Mouse (Mus musculus) adrenal gland, postnatal 4 days (tissue): Measurements from ENCODE around the gene Ston1. TPM values are rescaled to one million over a fixed set of nuclear protein-coding genes. Genes with fewer than 3 reads are reported as not detected.

Source experiments
- DNase-seq, 2 experiments: peaks; one replicate each; pipeline ENCODE4 v3.0.0; 2021 to 2022; ENCODE audit warnings: low spot score in 2 of 2, mixed read lengths in 2 of 2
- total RNA-seq, 2 experiments: library from RNA; stranded (reverse); gene quantifications; 2 replicates each; pipeline ENCODE4 v1.2.3; 2021

Ston1 gene
- total RNA-seq, 2 experiments from 2014 or later: 41.9 to 44.3 TPM

GRCm38 (mm10) chr17:88583411-88583810 is 14.1 kb upstream of the Ston1 start:
- DNase-seq: no peak

- no peak for DNase-seq
Measured at GRCm38 (mm10) chr17:88587371-88587770, 10.1 kb upstream of the Ston1 start.

DNA sequence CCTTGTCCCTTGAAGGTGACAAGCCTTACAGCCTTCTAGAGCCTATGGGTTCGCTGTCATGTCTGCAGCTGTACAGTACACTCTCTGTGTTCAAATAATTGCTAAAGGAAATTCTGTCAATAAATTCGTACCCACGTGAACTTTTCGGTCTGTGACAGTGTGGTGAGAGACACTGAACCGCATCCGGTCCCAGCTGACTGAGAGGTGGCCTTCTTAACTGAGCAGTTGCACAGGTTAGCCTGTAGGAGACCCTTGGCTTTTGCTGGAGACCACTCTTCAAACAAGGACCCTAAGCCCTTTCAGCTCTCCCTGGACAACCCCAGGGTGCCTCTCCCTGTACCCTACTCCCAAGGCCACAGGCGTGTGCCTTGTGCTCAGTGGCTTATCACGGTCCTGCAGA is 9.3 kb upstream of the Ston1 start:
- DNase-seq: no peak

GRCm38 (mm10) chr17:88590251-88590650 is 7.2 kb upstream of the Ston1 start:
- no peak for DNase-seq

DNA sequence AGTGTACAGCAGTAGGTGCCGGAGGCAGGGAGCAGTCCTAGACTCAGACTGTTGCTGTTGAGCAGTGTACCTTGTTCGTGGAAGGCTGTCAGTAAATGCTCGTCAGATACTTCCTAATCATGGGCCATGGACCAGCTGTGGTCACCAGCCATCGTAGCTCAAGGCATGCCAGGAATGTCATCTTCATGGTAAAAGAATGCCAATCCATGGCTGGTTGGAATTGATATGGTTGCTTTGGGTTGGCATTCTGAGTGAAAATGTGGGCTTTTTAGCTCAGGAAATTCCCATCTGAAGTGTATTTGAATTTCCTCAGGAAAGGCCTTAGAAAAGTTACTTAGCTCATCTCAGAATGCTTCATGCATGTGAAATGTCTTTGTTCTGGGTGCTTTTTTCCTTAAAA is 2.4 kb upstream of the Ston1 start:
- no peak for DNase-seq

DNA sequence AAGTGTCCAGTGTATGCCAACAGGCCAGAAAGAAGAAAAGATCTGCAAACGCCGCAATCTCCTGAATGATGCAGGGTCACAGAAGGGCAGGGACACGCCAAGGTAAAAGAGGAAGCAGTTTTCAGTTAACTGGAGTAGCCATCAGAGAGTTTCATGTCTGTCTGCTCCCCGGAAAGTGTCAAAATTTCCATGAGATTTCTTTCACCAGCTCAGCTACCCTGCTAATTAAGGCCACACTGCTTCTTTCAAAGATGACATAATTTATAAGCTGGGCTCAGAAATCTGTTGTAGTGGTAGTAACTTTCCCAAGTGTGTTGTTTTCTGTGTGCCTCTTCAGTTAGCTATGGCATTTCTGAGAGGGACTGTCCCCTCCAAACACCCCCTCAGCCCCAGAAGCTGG is 1.4 kb upstream of the Ston1 start:
- DNase-seq: no peak

GRCm38 (mm10) chr17:88596544-88597221 is 801 bp upstream of the Ston1 start:
- no peak for DNase-seq

DNA sequence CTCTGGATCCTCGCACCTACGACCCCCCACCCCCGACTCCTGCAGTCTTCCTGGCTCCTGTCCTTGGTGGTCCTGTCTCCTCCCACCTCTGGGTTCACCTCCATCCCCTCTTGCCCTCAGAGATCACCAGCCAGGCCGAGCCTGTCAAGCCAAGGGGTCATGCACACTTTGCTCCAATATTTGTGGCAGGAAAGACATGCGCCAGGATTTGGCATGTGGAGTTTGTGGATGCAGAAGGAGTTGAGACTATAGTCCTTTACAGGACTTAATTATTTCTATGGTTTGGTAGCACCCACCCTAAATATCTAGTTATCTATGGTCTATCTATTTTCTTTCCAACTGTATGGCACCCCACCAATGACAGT is 554 bp downstream of the Ston1 start:
- no peak for DNase-seq

GRCm38 (mm10) chr17:88598570-88599368 is 1.3 kb downstream of the Ston1 start:
- no peak for DNase-seq

GRCm38 (mm10) chr17:88600492-88601026 is 3.1 kb downstream of the Ston1 start:
- DNase-seq: no peak

DNA sequence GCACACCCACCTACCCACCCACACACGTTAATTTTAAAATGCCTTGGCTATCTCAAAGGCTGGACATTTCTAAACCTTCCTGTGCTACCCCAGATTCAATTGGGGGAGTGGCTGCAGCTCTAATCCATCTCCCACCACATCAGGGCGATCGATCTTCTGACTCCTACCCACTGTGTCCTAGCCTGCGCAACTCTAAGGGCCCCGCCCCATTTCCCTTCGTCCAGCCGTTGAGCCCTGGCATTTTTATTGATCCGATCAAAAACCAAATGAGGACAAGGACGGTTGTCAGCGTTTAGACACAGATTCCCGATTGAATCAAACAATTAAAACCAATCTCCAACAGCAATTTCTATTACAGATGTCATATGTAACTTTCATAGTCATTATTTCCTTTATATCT is 6.5 kb downstream of the Ston1 start:
- no peak for DNase-seq

GRCm38 (mm10) chr17:88606056-88606455 is 8.6 kb downstream of the Ston1 start:
- no peak for DNase-seq

GRCm38 (mm10) chr17:88609361-88609760 is 11.9 kb downstream of the Ston1 start:
- DNase-seq: no peak

GRCm38 (mm10) chr17:88611057-88611456 is 13.6 kb downstream of the Ston1 start:
- no peak for DNase-seq

GRCm38 (mm10) chr17:88613172-88613571 is 15.7 kb downstream of the Ston1 start:
- no peak for DNase-seq

DNA sequence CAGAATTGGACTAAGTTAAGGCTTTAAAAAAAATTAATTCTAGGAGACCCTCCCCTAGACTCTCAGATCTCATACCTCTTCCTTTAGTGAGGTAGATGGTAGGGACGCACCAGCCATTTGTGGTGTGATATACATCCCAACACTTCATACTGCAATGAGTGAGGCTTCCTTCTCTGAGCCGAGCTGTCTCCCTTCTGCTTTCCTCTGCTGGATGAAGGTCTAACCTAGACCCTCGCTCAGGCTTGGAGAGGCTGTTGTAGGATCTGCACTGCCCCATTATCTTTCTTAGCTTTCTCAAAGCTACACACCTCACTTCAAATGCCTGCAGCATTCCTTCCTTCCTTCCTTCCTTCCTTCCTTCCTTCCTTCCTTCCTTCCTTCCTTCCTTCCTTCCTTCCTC is 16.2 kb downstream of the Ston1 start:
- DNase-seq: no peak

DNA sequence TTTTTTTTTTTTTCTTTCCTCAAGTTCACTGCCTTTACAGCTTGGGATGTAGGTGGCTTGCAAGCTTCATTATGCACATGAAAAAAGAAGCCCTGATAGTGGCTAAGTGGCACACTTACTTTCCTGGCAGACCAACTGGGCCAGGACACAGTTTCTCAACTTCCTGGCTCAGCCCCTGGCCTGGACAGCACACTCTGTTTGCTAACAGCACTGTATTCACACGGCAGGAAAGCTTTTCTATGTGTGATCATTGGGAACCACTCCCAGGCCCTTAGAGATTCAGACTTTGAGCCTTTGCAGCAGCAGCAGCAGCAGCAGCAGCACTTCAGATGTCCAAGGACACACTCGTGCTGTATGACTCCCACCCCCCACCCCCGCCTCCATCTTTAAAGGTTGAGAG is 16.8 kb downstream of the Ston1 start:
- no peak for DNase-seq

GRCm38 (mm10) chr17:88614733-88615132 is 17.2 kb downstream of the Ston1 start:
- DNase-seq: no peak

DNA sequence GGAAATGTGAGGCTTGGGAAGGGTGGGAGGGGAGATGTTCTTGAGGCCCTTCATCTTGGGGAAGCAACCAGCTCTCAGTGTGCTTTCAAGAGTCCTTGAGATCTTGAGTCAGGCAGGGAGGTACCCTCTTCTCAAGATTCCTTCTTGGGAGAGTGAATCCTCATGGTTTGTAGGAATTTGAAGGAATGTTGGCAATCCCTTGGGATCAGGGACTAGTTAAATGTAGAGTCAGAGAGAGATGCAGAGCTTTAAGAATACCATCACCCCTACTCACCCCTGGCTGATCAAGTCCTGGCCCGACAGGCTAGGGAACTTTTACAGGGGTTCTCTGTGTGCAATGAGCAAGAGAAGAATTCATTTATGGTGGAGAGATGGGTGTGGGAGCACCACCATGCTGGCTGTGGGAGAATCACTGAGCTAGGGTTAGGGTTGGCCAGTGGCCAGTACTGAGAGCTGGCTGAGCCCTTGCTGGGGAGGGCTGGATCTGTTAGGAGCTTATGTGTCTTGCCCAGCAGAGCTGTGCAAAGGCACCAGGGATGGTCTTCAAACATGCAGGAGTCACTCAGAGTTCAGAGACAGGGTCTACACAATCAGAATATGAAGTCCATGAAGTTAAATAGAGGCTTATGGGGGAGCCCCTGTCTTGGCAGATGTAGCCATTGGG is 18.1 kb downstream of the Ston1 start:
- no peak for DNase-seq

DNA sequence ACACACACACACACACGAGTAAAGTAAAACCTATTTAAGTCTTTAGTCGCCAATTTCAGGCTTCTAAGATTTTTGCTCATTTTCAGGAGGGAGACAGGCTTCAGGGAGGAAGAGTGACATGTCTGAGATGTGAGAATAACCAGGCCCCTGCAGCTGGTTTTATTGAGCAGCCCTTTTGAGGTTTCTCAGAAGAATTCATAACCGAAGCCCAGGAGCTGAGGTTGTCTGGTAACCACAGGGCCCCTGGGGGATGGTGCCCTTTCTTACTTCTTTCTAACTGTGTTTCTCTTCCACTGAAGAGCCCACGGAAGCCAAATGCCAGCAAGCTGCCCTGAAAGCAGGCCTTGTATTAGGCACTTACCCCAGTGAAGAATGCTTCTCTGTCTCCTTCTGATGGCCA is 23.5 kb downstream of the Ston1 start:
- no peak for DNase-seq

- DNase-seq: no peak
Measured at GRCm38 (mm10) chr17:88621374-88621773, 23.9 kb downstream of the Ston1 start.

GRCm38 (mm10) chr17:88622711-88623110 is 25.2 kb downstream of the Ston1 start:
- no peak for DNase-seq
